Mouse (Mus musculus) embryonic fibroblast, embryonic 13.5 days (primary cell): ENCODE results near the gene Nek5.

Experiments used
- CTCF ChIP-seq: IDR thresholded peaks from 2 replicates; pipeline ENCODE4 v1.5.1; 2011; ENCODE audit warnings: mild to moderate bottlenecking, control low read depth, low read length, moderate library complexity, borderline replicate concordance; ENCODE audit not compliant: insufficient read depth
- POLR2A ChIP-seq: IDR thresholded peaks from 2 replicates; pipeline ENCODE4 v1.6.1; 2011; ENCODE audit warnings: low read depth, mild to moderate bottlenecking, control low read depth, low read length, moderate library complexity

GRCm38 (mm10) chr8:22134078-22134749 is 9.4 kb upstream of the Nek5 start:
- TF ChIP-seq POLR2A (no peak), CTCF (no peak)
